Mouse (Mus musculus) liver, postnatal 0 days (tissue): ENCODE results near the gene Pcgf3.

Experiments
- CTCF ChIP-seq: sonication (generic); IDR thresholded peaks from 2 replicates; pipeline ENCODE4 v1.5.1; 2016; ENCODE audit warnings: antibody characterized with exemption, low read depth
- EP300 ChIP-seq: IDR thresholded peaks from 2 replicates; pipeline ENCODE4 v1.6.1; 2016; ENCODE audit warnings: antibody characterized with exemption, low read depth, mild to moderate bottlenecking

GRCm38 (mm10) chr5:108460461-108460860 is 571 bp upstream of the Pcgf3 start:
- TF ChIP-seq CTCF (no peak), EP300 (no peak)
